Mouse (Mus musculus) embryonic facial prominence, embryonic 11.5 days (tissue): ENCODE measurements around the gene Pgp. TPM values are rescaled to one million over a fixed set of nuclear protein-coding genes. Genes with fewer than 3 reads are reported as not detected.
"Not testable (repeated sequence)": the region's sequence is repeated elsewhere in the genome, so short reads cannot be mapped to it uniquely, and the experiment has no call there.

Source experiments
- ATAC-seq: fragments of 200-750 bp; cut with Nextera tagmentation; replicated peaks from 2 replicates; pipeline ENCODE4 v1.8.0; 2017; ENCODE audit warnings: low read depth; ENCODE audit not compliant: insufficient number of reproducible peaks, low FRiP score, low TSS enrichment
- DNase-seq: peaks from one replicate; pipeline ENCODE4 v3.0.0-alpha.2; 2015; ENCODE audit warnings: low spot score
- H3K27ac ChIP-seq: fragments of 300-500 bp; sonication (generic); replicated peaks from 2 replicates; pipeline ENCODE4 v1.5.1; 2014; ENCODE audit warnings: mild to moderate bottlenecking, low read depth, low read length, control low read depth
- H3K27me3 ChIP-seq: fragments of 300-500 bp; sonication (generic); 2 replicates; pipeline ENCODE4 v1.6.1; 2014; ENCODE audit warnings: mild to moderate bottlenecking, low read length, moderate library complexity, mixed read lengths; ENCODE audit not compliant: control insufficient read depth, insufficient read depth
- H3K36me3 ChIP-seq: fragments of 300-500 bp; sonication (generic); replicated peaks from 2 replicates; pipeline ENCODE4 v1.6.1; 2014; ENCODE audit warnings: low read depth, mild to moderate bottlenecking, low read length, moderate library complexity, mixed read lengths; ENCODE audit not compliant: control insufficient read depth, insufficient read depth
- H3K4me1 ChIP-seq: fragments of 300-500 bp; sonication (generic); 2 replicates; pipeline ENCODE4 v1.6.1; 2014; ENCODE audit warnings: low read length, mixed read lengths; ENCODE audit not compliant: control insufficient read depth, insufficient read depth
- H3K4me2 ChIP-seq: fragments of 300-500 bp; sonication (generic); 2 replicates; pipeline ENCODE4 v1.6.1; 2014; ENCODE audit warnings: low read depth, mild to moderate bottlenecking, control low read depth, low read length, moderate library complexity
- H3K4me3 ChIP-seq: fragments of 300-500 bp; sonication (generic); 2 replicates; pipeline ENCODE4 v1.5.1; 2014; ENCODE audit warnings: low read depth, low read length, control low read depth
- H3K9ac ChIP-seq: fragments of 300-500 bp; sonication (generic); replicated peaks from 2 replicates; pipeline ENCODE4 v1.6.1; 2014; ENCODE audit warnings: mild to moderate bottlenecking, control low read depth, low read length
- H3K9me3 ChIP-seq: fragments of 300-500 bp; sonication (generic); replicated peaks from 2 replicates; pipeline ENCODE4 v1.6.1; 2016; ENCODE audit warnings: mild to moderate bottlenecking, low read length, inconsistent platforms, mixed read lengths; ENCODE audit not compliant: control insufficient read depth
- WGBS: fragments of 180-500 bp; shearing (Covaris S2); extraction: QIAGEN DNeasy Blood & Tissue Kit; methylation state at CpG from one replicate; pipeline ENCODE4 v1.1.7; 2014; 5-methylcytosine and 5-hydroxymethylcytosine counted together
- polyA plus RNA-seq: library from polyadenylated mRNA; unstranded; fragments of >200 nt; fragmentation: Nextera tagmentation; extraction: Ambion mirVana; gene quantifications from 2 replicates; pipeline ENCODE4 v1.2.1, GENCODE M21; 2014

The Pgp gene
- polyA plus RNA-seq, 1 experiment from 2014 or later: 53.7 TPM

DNA sequence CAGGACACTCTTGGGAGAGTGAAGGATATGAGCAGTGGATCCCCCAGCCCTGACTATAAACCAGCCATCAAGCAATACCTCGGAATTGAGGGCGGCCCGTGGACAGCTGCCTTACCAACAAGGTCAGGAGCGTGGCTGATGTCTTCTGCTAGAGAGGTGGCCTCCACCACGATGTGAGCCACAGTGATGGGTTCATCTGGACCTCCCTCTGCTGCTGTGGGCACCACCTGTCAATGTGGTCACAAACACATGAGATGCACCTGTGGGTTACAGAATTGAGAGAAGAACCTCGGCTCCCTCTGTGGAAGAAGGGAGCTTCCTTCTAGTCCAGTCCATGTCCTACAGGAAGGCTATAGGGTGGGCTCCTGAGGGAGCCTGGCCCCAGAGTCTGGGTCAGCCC is 20.7 kb upstream of the Pgp start:
- H3K4me3 ChIP-seq: no peak overlapping the region
- H3K9ac ChIP-seq: no peak overlapping the region
- no peaks in the 10 kb centered on the region for H3K27me3 ChIP-seq
- no peak for ATAC-seq
- H3K36me3 ChIP-seq: peaks cover 13% of the 10 kb centered on the region
- H3K27ac ChIP-seq: no peak overlapping the region
- no peak for DNase-seq
- no peaks in the 10 kb centered on the region for H3K9me3 ChIP-seq
- no peaks in the 10 kb centered on the region for H3K4me1 ChIP-seq
- WGBS: 87% methylated on average over 6 of the region's 6 CpGs
- H3K4me2 ChIP-seq: no peak overlapping the region

DNA sequence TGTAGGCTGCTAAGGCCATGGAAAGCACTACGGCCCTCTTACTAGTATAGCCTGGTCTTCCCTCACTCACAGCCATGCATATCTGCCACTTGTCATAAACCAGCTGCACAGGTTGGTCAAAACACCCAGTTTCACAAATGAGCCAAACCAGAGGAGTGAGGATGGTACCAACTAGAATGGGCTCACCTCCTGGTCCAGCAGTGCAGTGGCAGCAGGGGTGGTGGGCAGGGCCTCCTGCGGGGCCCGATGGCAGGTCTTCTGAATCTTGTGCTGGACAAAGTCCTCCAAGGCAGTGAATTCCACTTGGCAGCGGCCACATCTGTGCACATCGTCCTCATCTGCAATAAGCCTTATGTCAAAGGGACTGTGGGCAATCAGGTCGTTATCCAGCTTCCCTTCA is 19.0 kb upstream of the Pgp start:
- no peak overlapping the region for H3K9ac ChIP-seq
- H3K27me3 ChIP-seq: no peaks in the 10 kb centered on the region
- no peak overlapping the region for H3K4me3 ChIP-seq
- peaks cover 6% of the 10 kb centered on the region for H3K36me3 ChIP-seq
- H3K4me1 ChIP-seq: no peaks in the 10 kb centered on the region
- ATAC-seq: no peak
- no peak for DNase-seq
- H3K4me2 ChIP-seq: no peak overlapping the region
- WGBS: 97% methylated on average over 6 of the region's 6 CpGs
- H3K27ac ChIP-seq: no peak overlapping the region
- H3K9me3 ChIP-seq: no peaks in the 10 kb centered on the region

DNA sequence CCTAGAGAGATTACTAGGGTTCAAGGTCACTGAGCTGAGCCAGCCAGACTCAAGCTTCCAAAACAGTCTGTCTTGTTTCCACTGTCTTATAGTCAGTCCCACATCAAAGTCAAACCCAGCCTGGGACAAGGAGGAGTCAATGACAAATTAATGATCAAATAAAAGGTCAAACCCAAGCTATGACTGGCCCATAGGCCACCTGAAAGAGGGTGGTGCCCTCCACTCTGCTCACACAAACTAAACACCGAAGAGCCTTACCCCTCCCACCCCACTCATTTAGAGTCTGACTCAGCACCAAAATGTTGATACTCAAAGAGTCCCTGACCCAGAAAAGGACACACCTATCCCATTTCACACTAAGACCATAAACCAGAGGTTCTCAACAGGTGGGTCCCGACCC is 16.8 kb upstream of the Pgp start:
- Histone ChIP-seq H3K4me1 (no peaks in the 10 kb centered on the region), H3K4me3 (no peak overlapping the region), H3K36me3 (peaks cover 3% of the 10 kb centered on the region), H3K4me2 (no peak overlapping the region), H3K27me3 (no peaks in the 10 kb centered on the region), H3K27ac (no peak overlapping the region), H3K9ac (no peak overlapping the region), H3K9me3 (no peaks in the 10 kb centered on the region)
- 84% methylated on average over 2 of the region's 2 CpGs for WGBS
- no peak for DNase-seq
- ATAC-seq: no peak

DNA sequence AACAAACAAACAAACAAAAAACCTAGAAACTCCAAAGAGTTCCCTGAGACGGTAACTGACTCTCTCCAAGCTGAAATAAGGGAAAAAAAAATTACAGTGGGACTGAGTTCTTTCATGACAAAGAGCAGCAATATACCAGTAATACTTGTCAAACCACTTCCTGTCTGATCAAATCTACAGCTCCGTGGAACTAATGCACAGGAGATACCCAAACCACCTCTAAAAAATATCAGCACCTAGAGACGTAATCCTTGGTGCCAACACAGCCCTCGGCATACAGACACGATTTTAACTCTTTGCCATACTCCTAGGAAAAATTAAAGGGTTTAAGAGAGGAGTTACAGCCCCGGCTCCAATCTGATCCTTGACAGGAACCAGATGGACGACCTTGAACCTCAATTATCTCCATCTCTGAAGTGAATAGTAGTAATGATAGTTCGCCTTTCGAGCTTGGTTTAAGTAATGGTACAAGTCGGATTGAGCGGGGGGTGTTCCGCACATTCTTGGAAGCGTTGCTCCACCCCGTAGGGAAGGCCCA is 15.9 kb upstream of the Pgp start:
- DNase-seq (no peak), ATAC-seq (no peak)
- Histone ChIP-seq H3K4me1 (no peaks in the 10 kb centered on the region), H3K36me3 (no peaks in the 10 kb centered on the region; the same call in 1 of the 2 replicates), H3K9me3 (no peaks in the 10 kb centered on the region), H3K27ac (peak overlapping the region; percentile 87; the same call in 1 of the 2 replicates), H3K4me3 (peak overlapping the region; percentile 84), H3K27me3 (no peaks in the 10 kb centered on the region), H3K4me2 (peak overlapping the region; percentile 65), H3K9ac (peak overlapping the region; percentile 84)
- WGBS: 7% methylated on average over 14 of the region's 14 CpGs

DNA sequence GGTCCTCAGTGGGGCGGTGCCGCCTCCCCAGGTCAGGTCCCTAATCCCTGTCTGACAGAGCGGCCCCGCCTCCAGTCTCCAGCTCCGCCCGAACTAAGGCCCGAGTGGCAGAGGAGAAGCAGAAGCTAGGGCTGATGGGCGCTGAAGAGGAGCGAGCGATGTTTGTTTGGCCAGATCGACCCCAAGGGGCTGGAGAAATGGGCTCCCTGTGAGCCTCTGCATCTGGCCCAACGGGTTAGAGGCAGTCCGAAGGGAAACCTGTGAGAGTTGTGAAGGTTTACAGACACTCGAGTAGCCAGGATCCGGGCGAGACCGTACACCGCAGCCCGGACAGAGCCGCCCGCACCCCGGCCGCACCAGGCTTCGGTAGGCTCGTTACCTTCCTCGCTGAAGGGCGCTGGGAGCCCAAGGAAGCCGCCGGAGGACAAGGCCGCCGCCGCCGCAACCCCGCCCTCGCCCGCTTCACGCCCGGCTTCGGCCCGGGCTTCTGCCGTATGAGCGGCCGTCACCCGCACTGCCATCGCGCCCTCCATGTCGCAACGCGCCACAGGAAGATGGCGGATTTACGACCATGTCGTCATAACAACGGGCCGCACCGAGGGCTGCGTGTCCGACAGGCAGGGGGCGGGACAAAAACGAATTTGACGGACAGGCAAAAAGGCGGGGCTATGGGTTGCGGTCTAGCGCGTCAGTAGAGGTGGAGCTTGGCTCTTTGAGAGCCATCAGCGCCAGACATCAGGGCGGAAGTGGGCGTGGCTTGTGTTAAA is 15.3 kb upstream of the Pgp start:
- H3K27ac ChIP-seq: peak overlapping the region; percentile 87
- WGBS: under 1% methylated on average over 67 of the region's 67 CpGs
- peak overlapping the region; percentile 84 for H3K4me3 ChIP-seq
- peak overlapping the region; percentile 84 for H3K9ac ChIP-seq
- peak; percentile 100 for DNase-seq
- H3K4me1 ChIP-seq: no peaks in the 10 kb centered on the region
- H3K36me3 ChIP-seq: no peaks in the 10 kb centered on the region
- no peaks in the 10 kb centered on the region for H3K27me3 ChIP-seq
- ATAC-seq: peak; percentile 88
- H3K4me2 ChIP-seq: peak overlapping the region; percentile 65
- no peaks in the 10 kb centered on the region for H3K9me3 ChIP-seq

DNA sequence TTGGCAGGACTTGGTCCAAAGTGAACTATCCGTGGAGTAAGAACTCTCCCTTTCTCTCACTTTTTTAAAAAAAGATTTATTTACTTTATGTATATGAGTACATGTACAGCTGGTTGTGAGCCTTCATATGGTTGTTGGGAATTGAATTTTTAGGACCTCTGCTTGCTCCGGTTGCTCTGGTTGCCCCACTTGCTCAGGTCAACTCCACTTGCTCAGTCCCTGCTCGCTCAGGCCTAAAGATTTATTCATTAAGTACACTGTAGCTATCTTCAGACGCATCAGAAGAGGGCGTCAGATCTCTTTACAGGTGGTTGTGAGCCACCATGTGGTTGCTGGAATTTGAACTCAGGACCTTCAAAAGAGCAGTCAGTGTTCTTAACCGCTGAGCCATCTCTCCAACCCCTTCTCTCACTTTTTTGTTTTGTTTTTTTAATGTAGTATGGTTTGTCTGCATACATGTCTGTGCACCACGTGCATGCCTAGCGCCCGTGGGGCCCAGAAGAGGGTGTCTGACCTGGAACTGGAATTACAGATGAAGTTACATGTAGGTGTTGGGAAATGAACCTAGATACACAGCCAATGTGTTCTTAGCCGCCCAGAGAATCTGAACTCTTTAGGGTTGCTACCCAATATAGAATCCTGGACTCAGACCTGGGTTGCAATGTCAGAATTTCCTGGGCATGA is 14.5 kb upstream of the Pgp start:
- not testable (repeated sequence) for H3K4me1 ChIP-seq, H3K27ac ChIP-seq, H3K4me2 ChIP-seq, H3K9me3 ChIP-seq, ATAC-seq, DNase-seq, H3K27me3 ChIP-seq, H3K9ac ChIP-seq, H3K36me3 ChIP-seq
- H3K4me3 ChIP-seq: peak overlapping the region; percentile 84; the same call in 1 of the 2 replicates
- 54% methylated on average over 10 of the region's 10 CpGs for WGBS

DNA sequence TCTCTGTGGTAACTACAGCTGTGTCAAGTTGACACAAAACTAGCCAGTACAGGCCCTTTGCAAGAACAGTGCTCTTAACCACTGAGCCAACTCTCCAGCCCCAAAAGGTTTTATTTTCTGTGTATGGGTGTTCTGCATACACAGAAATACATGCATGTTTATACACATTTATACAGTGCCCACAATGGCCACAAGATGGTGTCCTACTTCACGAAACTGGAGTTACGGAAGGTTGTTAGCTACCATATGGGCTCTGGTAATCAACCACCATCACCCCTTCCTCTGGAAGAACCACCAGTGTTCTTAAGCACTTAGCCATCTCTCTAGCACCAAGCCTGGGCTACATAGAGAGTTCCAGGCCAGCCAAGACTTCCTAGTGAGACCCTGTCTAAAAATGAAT is 8.6 kb upstream of the Pgp start:
- Histone ChIP-seq H3K4me2 (no peak overlapping the region), H3K27me3 (no peaks in the 10 kb centered on the region), H3K4me3 (no peak overlapping the region), H3K36me3 (no peaks in the 10 kb centered on the region), H3K27ac (no peak overlapping the region), H3K9me3 (no peaks in the 10 kb centered on the region), H3K9ac (no peak overlapping the region), H3K4me1 (no peaks in the 10 kb centered on the region)
- ATAC-seq (no peak), DNase-seq (peak; percentile 46)
- WGBS: 70% methylated on average over 2 of the region's 2 CpGs

DNA sequence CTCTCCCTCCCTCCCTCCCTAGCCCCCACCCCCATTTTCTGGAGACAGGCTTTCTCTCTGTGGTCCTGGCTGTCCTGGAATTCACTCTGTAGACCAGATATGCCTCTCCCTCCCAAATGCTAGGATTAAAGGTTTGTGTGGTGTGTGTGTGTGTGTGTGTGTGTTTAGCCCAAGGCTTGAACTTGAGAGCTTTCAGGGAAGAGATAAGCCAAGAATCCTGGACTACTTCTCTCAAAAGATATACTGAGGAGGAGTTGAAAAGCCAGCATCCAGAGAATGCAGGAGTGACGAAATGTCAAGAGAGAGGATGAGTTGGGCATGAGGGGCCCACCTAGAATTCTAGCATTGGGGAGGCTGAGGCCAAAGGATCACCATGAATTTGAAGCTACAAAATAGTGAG is 7.3 kb upstream of the Pgp start:
- ATAC-seq: no peak
- DNase-seq: no peak
- Histone ChIP-seq H3K4me2 (no peak overlapping the region), H3K4me1 (no peaks in the 10 kb centered on the region), H3K9me3 (no peaks in the 10 kb centered on the region), H3K27ac (no peak overlapping the region), H3K36me3 (no peaks in the 10 kb centered on the region), H3K4me3 (no peak overlapping the region), H3K27me3 (no peaks in the 10 kb centered on the region), H3K9ac (no peak overlapping the region)
- 74% methylated on average over 1 of the region's 1 CpGs for WGBS
